Mouse (Mus musculus) spleen, adult 2 months (tissue): Measurements from ENCODE around the gene Gm20388. TPM values are rescaled to one million over a fixed set of nuclear protein-coding genes. Genes with fewer than 3 reads are reported as not detected.

Experiments used
- DNase-seq, 2 experiments: peaks; one replicate each; pipeline versions ENCODE4 v3.0.0 to v3.0.0-alpha.2; 2012 to 2021; ENCODE audit warnings: low spot score in 2 of 2, low read depth in 1 of 2
- H3K27ac ChIP-seq: fragments of 200-500 bp; 2 replicates; pipeline ENCODE4 v1.5.1; 2012; ENCODE audit warnings: low read length, inconsistent platforms; ENCODE audit not compliant: insufficient read depth
- H3K27me3 ChIP-seq: fragments of 200-500 bp; 2 replicates; pipeline ENCODE4 v1.6.1; 2012; ENCODE audit warnings: mild to moderate bottlenecking, moderate library complexity, low read length, inconsistent platforms; ENCODE audit not compliant: control insufficient read depth, insufficient read depth
- H3K36me3 ChIP-seq: fragments of 200-500 bp; 2 replicates; pipeline ENCODE4 v1.6.1; 2012; ENCODE audit warnings: mild to moderate bottlenecking, low read length, inconsistent platforms; ENCODE audit not compliant: control insufficient read depth, insufficient read depth
- H3K4me1 ChIP-seq: fragments of 200-500 bp; 2 replicates; pipeline ENCODE4 v1.6.1; 2011; ENCODE audit warnings: inconsistent platforms; ENCODE audit not compliant: control insufficient read depth, insufficient read depth, insufficient read length
- H3K4me3 ChIP-seq: fragments of 200-500 bp; 2 replicates; pipeline ENCODE4 v1.5.1; 2011; ENCODE audit warnings: mild to moderate bottlenecking, inconsistent platforms; ENCODE audit not compliant: insufficient read depth, insufficient read length; ENCODE audit errors: extremely low read depth
- CTCF ChIP-seq: fragments of 200-500 bp; IDR thresholded peaks from 2 replicates; pipeline ENCODE4 v1.5.1; 2011; ENCODE audit warnings: mild to moderate bottlenecking, inconsistent platforms; ENCODE audit not compliant: insufficient read depth, insufficient read length, insufficient replicate concordance; ENCODE audit errors: extremely low read depth
- POLR2A ChIP-seq: fragments of 200-500 bp; IDR thresholded peaks from 2 replicates; pipeline ENCODE4 v1.6.1; 2011; ENCODE audit warnings: low read depth, low read length, inconsistent platforms
- WGBS: fragments of 180-500 bp; shearing (Covaris S2); methylation state at CpG from one replicate; pipeline ENCODE4 v1.1.7; 2018; 5-methylcytosine and 5-hydroxymethylcytosine counted together
- polyA plus RNA-seq: library from polyadenylated mRNA; depleted of rRNA; stranded (reverse); fragments of >200 nt; gene quantifications from 2 replicates; pipeline ENCODE4 v1.2.3, GENCODE M21; 2012

Gene Gm20388
- polyA plus RNA-seq, 1 experiment, result 26.1 TPM

GRCm38 (mm10) chr8:121925624-121926023 is 2015.0 kb downstream of the Gm20388 start:
- TF ChIP-seq POLR2A (no peak), CTCF (peak; percentile 78; the same call in 1 of the 2 replicates)
- Histone ChIP-seq H3K27ac (no peak overlapping the region), H3K36me3 (no peaks in the 10 kb centered on the region), H3K27me3 (no peaks in the 10 kb centered on the region), H3K4me1 (no peaks in the 10 kb centered on the region), H3K4me3 (no peak overlapping the region)
- WGBS, result 31% methylated on average over 10 of the region's 10 CpGs
- peak; percentile 43 to 69 for DNase-seq

GRCm38 (mm10) chr8:121926266-121926665 is 2015.6 kb downstream of the Gm20388 start:
- no peak overlapping the region for H3K27ac ChIP-seq
- no peaks in the 10 kb centered on the region for H3K27me3 ChIP-seq
- TF ChIP-seq CTCF (no peak), POLR2A (no peak)
- no peak overlapping the region for H3K4me3 ChIP-seq
- no peak for DNase-seq
- WGBS, result 67% methylated on average over 8 of the region's 8 CpGs
- H3K4me1 ChIP-seq, result no peaks in the 10 kb centered on the region
- no peaks in the 10 kb centered on the region for H3K36me3 ChIP-seq

- H3K4me3 ChIP-seq, result no peak overlapping the region
- no peaks in the 10 kb centered on the region for H3K27me3 ChIP-seq
- H3K4me1 ChIP-seq, result no peaks in the 10 kb centered on the region
- 28% methylated on average over 8 of the region's 8 CpGs for WGBS
- peak in 1 of 2 experiments; percentile 41 for DNase-seq
- TF ChIP-seq POLR2A, result no peak
- peak; percentile 34; the same call in 1 of the 2 replicates for TF ChIP-seq CTCF
- no peaks in the 10 kb centered on the region for H3K36me3 ChIP-seq
- H3K27ac ChIP-seq, result no peak overlapping the region
These were observed 2016.7 kb downstream of the Gm20388 start for GRCm38 (mm10) chr8:121927316-121927715.

GRCm38 (mm10) chr8:121930047-121930446 is 2019.4 kb downstream of the Gm20388 start:
- no peaks in the 10 kb centered on the region for H3K4me1 ChIP-seq
- H3K4me3 ChIP-seq, result no peak overlapping the region
- no peak overlapping the region for H3K27ac ChIP-seq
- H3K27me3 ChIP-seq, result no peaks in the 10 kb centered on the region
- H3K36me3 ChIP-seq, result no peaks in the 10 kb centered on the region
- DNase-seq, result no peak
- TF ChIP-seq CTCF (no peak), POLR2A (no peak)
- WGBS, result 73% methylated on average over 4 of the region's 4 CpGs

GRCm38 (mm10) chr8:121931571-121931970 is 2020.9 kb downstream of the Gm20388 start:
- WGBS, result 90% methylated on average over 7 of the region's 7 CpGs
- Histone ChIP-seq H3K4me1 (no peaks in the 10 kb centered on the region), H3K4me3 (no peak overlapping the region), H3K27ac (no peak overlapping the region), H3K36me3 (no peaks in the 10 kb centered on the region), H3K27me3 (no peaks in the 10 kb centered on the region)
- TF ChIP-seq POLR2A (no peak), CTCF (no peak)
- DNase-seq, result no peak

- DNase-seq, result no peak
- Histone ChIP-seq H3K27ac (no peak overlapping the region), H3K36me3 (no peaks in the 10 kb centered on the region), H3K4me1 (no peaks in the 10 kb centered on the region), H3K4me3 (no peak overlapping the region), H3K27me3 (no peaks in the 10 kb centered on the region)
- 87% methylated on average over 12 of the region's 12 CpGs for WGBS
- TF ChIP-seq CTCF, result no peak
- no peak for TF ChIP-seq POLR2A
These were observed 2021.5 kb downstream of the Gm20388 start for GRCm38 (mm10) chr8:121932026-121932667.
